Mouse (Mus musculus) large intestine, adult 2 months (tissue): ENCODE data around the gene Ctcf. TPM values are rescaled to one million over a fixed set of nuclear protein-coding genes. Genes with fewer than 3 reads are reported as not detected.
"Not testable (repeated sequence)": the region's sequence is repeated elsewhere in the genome, so short reads cannot be mapped to it uniquely, and the experiment has no call there.

Experiments used
- DNase-seq: peaks from one replicate; pipeline ENCODE4 v3.0.0-alpha.2; 2012; ENCODE audit warnings: low read depth, low spot score
- WGBS: fragments of 180-500 bp; shearing (Covaris S2); methylation state at CpG from one replicate; pipeline ENCODE4 v1.1.7; 2018; 5-methylcytosine and 5-hydroxymethylcytosine counted together
- polyA plus RNA-seq: library from polyadenylated mRNA; depleted of rRNA; stranded (reverse); fragments of >200 nt; gene quantifications from 2 replicates; pipeline ENCODE4 v1.2.3, GENCODE M21; 2012; rRNA removed

Ctcf gene
- 9.2 and 14.7 TPM in 2 replicates for polyA plus RNA-seq

DNA sequence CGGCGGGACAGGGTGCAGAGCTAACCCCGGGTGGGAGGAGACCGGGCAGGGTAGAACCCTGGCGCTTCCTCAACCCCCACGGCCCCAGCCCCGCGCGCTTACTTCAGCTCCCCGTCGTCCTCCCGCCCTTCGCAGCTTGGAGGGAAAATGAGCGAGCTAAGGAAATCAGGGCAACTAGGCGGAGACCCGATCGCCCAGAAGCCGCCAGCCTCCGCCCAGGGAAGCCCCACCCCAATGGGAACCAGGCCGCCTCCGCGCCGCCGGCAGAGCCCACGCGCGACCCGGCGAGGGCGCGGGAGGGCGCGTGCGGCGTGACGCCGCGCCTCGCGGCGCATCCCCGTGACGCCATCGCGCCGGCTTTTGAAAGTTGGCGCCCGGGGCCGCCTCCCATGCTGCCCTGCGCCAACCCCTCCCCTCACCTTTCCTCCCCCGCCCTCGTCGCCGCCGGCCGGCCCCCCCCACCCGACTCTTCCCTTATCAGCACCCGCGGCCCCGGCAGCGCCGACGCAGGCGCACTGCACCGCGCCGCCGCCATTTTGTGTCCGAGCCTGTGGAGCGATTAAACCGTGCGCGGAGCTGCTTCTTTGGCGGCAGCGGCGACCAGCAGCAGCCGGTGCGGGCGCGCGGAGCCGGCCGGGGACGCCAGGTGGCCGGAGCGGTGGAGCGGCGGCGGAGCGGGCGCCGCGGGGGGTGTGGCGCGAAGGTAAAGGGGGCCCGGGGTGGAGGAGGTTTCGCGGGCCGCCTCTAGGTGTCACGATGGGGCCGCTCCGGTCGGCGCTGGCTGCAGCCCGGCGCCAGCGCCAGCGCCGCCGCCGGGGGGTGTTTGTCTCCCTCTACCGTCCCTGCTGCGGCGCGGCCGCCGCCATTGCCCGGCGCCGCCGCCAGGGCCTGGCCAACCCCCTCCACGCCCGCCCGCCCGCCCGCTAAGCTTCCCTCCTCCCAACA lies at the start of gene Ctcf:
Gene Ctcf (plus strand): TSS at position 551 of the 945 bp plus-strand sequence.
- peak; percentile 48 for DNase-seq
- WGBS = under 1% methylated on average over 108 of the region's 126 CpGs

DNA sequence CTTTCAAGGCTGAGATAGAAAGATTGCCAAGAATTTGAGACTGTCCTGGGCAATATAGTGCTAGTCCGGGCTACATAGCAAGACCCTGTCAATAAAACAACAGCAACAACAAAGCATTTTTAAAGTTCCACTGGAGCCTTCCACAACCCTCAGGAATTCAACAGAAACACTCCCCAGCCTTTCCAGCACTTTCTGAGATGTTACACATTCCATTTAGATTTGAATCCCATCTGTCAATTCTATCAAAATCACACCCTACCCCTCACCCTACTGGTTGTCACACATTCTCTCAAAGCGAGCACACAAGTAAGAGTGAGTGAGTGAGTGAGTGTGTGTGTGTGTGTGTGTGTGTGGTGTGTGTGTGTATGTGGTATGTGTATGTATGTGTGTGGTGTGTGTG lies 43.9 kb upstream of the Ctcf start:
- no peak for DNase-seq
- 61% methylated on average over 2 of the region's 2 CpGs for WGBS

DNA sequence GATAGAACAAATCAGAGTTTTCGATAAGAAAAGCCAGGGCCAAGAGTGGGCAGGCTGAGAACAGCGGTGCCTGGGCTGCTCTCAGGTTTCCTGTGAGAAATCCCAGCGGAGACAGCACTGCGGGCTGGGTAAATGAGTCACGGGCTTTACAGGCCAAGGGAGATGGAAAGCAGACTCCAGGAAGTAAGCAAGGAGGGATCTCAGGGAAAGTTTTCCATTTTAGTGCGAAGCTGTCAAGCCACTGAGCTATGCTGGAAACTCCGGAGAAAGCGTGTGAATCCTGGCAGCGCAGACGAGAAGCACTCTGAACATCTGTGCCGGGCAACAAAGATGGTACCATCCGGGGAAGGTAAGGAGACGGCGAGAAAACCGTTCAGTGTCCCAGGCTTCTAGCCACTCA lies 42.5 kb upstream of the Ctcf start:
- WGBS = 18% methylated on average over 15 of the region's 15 CpGs
- DNase-seq = peak; percentile 21

GRCm38 (mm10) chr8:105594451-105595242 lies 41.7 kb upstream of the Ctcf start:
- no peak for DNase-seq
- 57% methylated on average over 18 of the region's 18 CpGs for WGBS

DNA sequence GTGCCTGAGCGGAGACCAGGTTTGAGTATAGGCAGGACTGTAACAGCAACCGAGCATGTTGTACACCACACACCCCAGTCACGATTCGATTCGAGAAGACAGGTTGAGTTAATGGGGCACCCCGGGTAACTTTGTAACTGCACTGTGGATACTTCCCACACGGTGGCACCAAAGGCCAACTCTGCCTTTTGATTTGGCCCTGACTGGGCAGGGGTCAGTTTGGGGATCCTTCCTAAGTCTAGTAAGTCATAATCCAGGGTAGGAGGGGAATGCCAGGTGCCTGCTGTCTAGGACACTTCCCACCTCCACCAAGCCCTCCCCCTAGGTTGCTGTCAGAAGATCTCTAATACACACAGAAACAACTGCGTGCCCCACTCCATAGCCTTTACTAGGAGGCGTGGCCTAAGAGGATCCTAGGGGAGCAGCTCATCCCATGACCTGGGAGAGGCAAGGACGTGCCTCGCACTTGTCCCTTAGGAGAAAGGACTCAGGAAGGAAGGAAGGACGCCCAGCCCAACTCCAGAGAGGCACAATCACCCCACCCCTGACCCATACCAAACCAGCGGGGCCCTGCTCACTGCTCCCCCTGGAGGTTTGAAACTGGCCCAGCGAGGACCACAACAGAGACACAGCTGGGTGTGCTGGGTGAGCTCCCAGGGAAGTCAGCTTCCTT lies 39.9 kb upstream of the Ctcf start:
- DNase-seq = peak; percentile 36
- 6% methylated on average over 14 of the region's 14 CpGs for WGBS

DNA sequence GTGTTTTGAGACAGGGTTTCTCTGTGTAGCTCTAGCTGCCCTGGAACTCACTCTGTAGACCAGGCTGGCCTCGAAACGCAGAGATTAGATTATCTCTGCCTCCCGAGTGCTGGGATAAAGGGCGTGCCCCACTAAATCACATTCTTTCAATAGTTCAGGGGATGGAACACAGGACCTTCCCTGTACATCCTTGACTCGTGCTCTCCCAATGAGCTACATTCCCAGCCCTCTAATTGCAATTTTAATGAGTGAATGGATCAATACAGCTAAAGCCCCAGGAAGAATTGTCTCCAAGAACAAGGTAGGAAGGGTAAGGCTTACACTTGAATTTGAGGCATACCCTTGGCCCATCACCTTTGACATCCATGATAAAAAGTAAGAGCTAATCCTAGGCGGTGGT lies 37.6 kb upstream of the Ctcf start:
- 62% methylated on average over 6 of the region's 6 CpGs for WGBS
- no peak for DNase-seq

DNA sequence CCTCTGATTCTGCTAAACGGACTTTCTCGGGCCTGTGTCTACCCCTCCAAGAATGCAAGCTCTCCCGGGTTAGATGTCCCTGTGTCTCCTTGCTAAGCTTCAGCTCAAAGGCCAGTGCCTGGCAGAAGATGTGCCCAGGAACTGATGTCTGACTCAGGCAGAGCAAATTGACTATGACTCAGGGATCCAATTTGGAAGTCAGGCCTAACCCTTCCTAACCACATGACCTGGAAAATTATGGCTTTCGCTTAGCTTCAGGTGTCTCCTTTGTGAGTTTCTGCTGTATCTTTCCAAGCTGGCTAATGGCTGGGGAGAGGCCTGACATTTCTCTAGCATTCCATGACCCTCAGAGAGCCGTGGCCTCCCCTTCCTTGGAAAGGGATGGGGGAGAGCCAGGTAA lies 35.1 kb upstream of the Ctcf start:
- 73% methylated on average over 5 of the region's 5 CpGs for WGBS
- DNase-seq = no peak

DNA sequence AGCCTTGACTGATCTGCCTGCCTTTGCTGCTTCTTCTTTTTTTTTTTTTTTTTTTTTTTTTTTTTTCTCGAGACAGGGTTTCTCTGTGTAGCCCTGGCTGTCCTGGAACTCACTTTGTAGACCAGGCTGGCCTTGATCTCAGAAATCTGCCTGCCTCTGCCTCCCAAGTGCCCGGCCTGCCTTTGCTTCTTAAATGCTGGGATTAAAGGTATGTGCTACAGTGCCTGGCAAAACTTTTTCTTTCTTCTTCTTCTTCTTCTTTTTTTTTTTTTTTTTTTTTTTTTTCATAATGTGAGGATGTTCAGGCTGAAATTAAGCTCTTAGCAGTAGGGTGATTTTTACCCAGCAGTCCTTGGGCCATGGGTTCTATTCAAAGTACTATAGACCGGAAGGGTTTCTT lies 33.8 kb upstream of the Ctcf start:
- WGBS = 71% methylated on average over 3 of the region's 3 CpGs
- not testable (repeated sequence) for DNase-seq

DNA sequence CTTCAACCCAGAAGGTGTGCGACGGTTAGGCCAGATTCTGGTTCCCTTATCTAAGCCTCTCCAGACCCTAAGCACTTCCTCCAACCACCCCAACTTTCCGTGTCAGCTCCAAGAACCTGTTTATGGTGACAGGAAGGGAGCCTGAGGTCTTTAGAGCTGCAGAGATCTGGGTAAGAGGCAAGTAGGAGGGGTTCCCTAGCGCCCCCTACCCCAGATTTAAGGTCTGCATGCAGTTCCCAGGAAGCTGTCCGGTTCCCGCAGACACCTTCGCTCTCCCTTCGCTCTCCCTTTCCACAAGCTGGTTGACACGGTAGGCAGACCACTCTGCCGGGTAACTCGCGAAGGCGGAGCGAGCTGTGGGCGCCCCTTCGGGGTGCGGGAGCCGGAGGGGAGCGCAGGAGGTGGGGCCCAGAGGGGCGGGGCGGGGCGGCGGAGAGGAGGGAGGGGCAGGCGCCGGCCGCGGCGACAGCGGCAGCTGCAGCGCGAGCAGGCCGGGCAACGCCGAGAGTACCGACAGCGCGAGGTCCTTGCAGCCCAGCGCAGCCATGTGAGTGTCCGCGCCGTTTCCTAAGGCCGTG lies 31.5 kb upstream of the Ctcf start, which contains the start of gene Ripor1:
Gene Ripor1 (plus strand): TSS at position 452 of the 578 bp plus-strand sequence.
- no peak for DNase-seq
- under 1% methylated on average over 42 of the region's 42 CpGs for WGBS

DNA sequence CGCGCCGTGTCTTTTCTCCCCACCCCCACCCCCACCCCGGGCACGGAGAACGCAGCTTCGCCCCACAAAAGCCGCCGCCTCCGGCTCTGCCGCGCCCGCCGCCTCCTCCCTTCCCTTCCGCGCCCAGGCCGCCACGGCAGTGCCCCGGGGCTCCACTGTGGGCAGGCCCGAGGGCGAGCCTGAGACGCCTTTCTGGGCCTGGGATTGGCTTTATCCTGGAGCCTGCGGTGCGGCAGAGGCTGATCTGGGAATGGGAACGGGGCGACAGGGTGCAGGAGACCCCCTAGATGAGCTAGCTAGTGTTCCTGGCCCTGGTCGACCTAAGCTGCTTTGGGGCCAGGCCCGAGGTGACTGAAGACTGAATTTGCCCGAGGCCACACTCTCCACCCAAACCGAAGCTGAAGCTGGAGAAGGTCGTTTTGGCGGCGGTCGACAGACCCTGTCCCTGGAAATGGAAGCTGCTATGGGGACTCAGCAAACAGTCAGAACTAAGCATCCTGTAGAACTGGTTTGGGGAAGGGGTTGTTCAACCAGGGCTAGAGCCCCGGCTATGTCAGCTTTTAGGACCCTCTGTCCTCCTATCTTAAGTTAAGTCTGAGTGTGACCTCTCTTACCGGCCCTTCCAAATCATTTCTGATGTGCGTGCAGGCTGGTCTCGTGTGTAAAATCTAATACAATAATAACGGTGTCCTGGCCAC lies 30.7 kb upstream of the Ctcf start:
- WGBS = under 1% methylated on average over 38 of the region's 39 CpGs
- DNase-seq = no peak

- 2% methylated on average over 30 of the region's 30 CpGs for whole genome bisulfite sequencing
- no peak for DNase-seq
Observed at GRCm38 (mm10) chr8:105606189-105607023, 30.0 kb upstream of the Ctcf start.

- DNase-seq = no peak
- WGBS = 13% methylated on average over 10 of the region's 10 CpGs
Observed at GRCm38 (mm10) chr8:105607062-105607461, 29.3 kb upstream of the Ctcf start.

- WGBS = 62% methylated on average over 4 of the region's 4 CpGs
- DNase-seq = no peak
Observed at GRCm38 (mm10) chr8:105607684-105608083, 28.7 kb upstream of the Ctcf start.

GRCm38 (mm10) chr8:105609355-105609754 lies 27.0 kb upstream of the Ctcf start:
- 67% methylated on average over 2 of the region's 2 CpGs for WGBS
- DNase-seq = no peak

GRCm38 (mm10) chr8:105609771-105610170 lies 26.6 kb upstream of the Ctcf start:
- 55% methylated on average over 4 of the region's 4 CpGs for WGBS
- no peak for DNase-seq

DNA sequence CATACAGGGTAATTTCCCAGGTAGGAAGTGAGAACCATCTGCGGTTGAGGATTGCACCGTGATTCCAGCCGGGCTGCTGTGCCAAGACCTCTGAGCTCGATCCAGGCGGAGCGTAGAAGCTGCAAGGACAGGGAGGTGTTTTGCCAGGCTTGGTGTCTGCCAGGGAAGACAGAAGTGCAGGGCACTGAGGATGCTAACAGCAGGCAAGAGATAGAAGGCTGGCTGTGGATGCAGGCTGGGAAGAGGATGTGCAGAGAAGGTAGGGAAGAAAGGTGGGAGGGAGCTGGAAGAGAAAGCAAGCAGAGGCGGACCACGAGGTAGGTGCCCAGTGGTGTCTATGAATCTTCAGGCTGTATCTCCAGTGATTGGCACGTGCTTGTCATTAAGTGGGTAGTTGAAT lies 24.5 kb upstream of the Ctcf start:
- DNase-seq = no peak
- WGBS = 87% methylated on average over 9 of the region's 9 CpGs

DNA sequence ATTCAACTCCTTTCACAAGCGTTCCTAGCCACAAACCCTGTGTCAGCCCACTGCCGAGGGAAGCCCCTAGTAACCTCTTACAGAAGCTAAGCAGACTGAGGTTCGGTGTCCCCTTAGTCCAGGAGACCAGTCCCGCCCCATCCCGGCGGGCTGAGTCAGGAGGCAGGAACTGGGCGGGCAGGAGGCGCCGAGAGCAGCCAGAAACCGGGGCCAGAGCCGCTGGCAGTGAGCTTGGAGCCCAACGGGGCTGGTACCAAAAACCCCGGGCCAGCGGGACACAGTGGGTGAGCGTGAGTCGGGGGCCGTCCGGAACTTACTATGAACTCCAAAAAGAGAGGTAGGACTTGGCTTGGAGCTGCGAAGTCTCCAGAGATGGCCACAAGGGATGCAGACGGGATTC lies 23.3 kb upstream of the Ctcf start:
- WGBS = 17% methylated on average over 20 of the region's 20 CpGs
- DNase-seq = no peak

- 21% methylated on average over 50 of the region's 50 CpGs for WGBS
- DNase-seq = no peak
Observed at GRCm38 (mm10) chr8:105613830-105614511, 22.4 kb upstream of the Ctcf start.
